Mouse (Mus musculus) layer of hippocampus, adult 9-10 months (tissue): ENCODE measurements around the gene Kifc3.

Experiments used
- DNase-seq: peaks from one replicate; pipeline ENCODE4 v3.0.0; 2022; ENCODE audit warnings: low spot score

Kifc3 gene

GRCm38 (mm10) chr8:95156108-95156507 lies 46.5 kb downstream of the Kifc3 start:
- DNase-seq: no peak

- no peak for DNase-seq
Observed at GRCm38 (mm10) chr8:95155361-95155760, 47.3 kb downstream of the Kifc3 start.

- DNase-seq: no peak
Observed at GRCm38 (mm10) chr8:95154654-95155053, 48.0 kb downstream of the Kifc3 start.

GRCm38 (mm10) chr8:95154056-95154455 lies 48.6 kb downstream of the Kifc3 start:
- DNase-seq: no peak

GRCm38 (mm10) chr8:95150608-95151007 lies 52.0 kb downstream of the Kifc3 start:
- no peak for DNase-seq

GRCm38 (mm10) chr8:95149426-95149825 lies 53.2 kb downstream of the Kifc3 start:
- no peak for DNase-seq

GRCm38 (mm10) chr8:95146846-95147245 lies 55.8 kb downstream of the Kifc3 start:
- no peak for DNase-seq

- DNase-seq: no peak
Observed at GRCm38 (mm10) chr8:95146044-95146745, 56.4 kb downstream of the Kifc3 start.

GRCm38 (mm10) chr8:95144631-95145015 lies 58.0 kb downstream of the Kifc3 start:
- DNase-seq: no peak

- no peak for DNase-seq
Observed at GRCm38 (mm10) chr8:95143805-95144630, 58.6 kb downstream of the Kifc3 start.

GRCm38 (mm10) chr8:95142985-95143804 lies 59.4 kb downstream of the Kifc3 start:
- DNase-seq: no peak

GRCm38 (mm10) chr8:95142075-95142831 lies 60.4 kb downstream of the Kifc3 start:
- peak; percentile 79 for DNase-seq

- DNase-seq: no peak
Observed at GRCm38 (mm10) chr8:95141469-95142074, 61.0 kb downstream of the Kifc3 start.

GRCm38 (mm10) chr8:95141026-95141425 lies 61.6 kb downstream of the Kifc3 start:
- DNase-seq: no peak

GRCm38 (mm10) chr8:95140555-95140954 lies 62.1 kb downstream of the Kifc3 start:
- DNase-seq: no peak

GRCm38 (mm10) chr8:95139051-95139365 lies 63.6 kb downstream of the Kifc3 start:
- no peak for DNase-seq

GRCm38 (mm10) chr8:95138341-95139050 lies 64.1 kb downstream of the Kifc3 start:
- DNase-seq: no peak

GRCm38 (mm10) chr8:95137641-95138098 lies 64.9 kb downstream of the Kifc3 start:
- no peak for DNase-seq

GRCm38 (mm10) chr8:95137201-95137600 lies 65.4 kb downstream of the Kifc3 start:
- no peak for DNase-seq

GRCm38 (mm10) chr8:95136218-95136617 lies 66.4 kb downstream of the Kifc3 start:
- no peak for DNase-seq

GRCm38 (mm10) chr8:95135242-95135641 lies 67.4 kb downstream of the Kifc3 start:
- DNase-seq: no peak
